Mouse (Mus musculus): Measurements from ENCODE around the gene Dcaf11. TPM values are rescaled to one million over a fixed set of nuclear protein-coding genes. Genes with fewer than 3 reads are reported as not detected.

The Dcaf11 gene
- polyA plus RNA-seq, 1 experiment from 2014 or later: 69.7 TPM

DNA sequence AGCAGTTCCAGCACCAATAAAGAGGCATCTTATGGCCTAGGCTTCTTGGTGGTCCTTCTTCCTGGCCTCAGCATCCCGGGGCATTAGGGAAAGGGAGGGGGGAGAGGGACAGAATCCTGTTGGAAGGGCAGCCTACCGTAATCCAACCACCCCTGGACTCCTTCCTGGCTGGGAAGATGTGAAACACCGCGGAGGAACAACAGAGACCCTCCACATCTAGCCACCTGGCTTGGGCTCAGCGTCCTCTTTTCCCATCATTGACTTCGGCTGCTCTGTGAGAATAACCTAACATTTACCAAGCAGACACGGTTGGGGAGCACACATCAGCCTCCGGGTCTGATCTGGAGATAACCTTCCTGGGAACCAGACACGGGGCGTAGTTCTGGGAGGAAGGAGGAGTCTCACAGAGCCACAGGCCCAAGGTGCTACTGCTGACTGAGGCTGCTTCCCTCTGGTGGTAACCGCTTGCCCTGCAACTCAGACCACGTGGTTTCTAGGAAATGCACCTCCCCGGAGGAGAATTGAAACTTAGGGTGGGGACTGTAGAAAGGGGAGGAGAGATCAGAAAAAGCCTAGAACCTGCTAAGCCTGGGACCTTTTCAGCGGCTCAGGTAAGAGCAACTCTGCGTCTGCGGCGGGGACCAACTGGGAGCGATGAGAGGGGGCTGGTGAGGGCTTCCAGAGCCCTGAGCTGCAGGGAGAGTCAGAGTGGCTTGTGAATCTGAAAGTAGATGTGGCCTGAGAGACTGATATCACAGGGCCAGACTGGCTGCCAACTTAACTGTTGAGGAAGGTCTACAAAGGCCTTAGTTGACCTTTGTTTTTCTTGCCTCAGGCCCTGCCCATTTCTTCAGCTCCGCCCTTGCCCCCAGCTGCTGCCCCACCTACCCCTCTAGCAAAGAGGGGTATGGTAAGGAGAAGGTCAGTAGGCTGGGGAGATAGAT lies 44.1 kb downstream of the Dcaf11 start:
- Histone ChIP-seq H3K27me3 (no peaks in the 10 kb centered on the region), H3K4me3 (replicated peaks) (peak overlapping the region; percentile 33), H3K9me3 (no peaks in the 10 kb centered on the region), H3K4me1 (replicated peaks) (peaks cover 6% of the 10 kb centered on the region), H3K36me3 (peaks cover 82% of the 10 kb centered on the region), H3K4me2 (peak overlapping the region; percentile 57), H3K27ac (peak overlapping the region; percentile 59), H3K9ac (replicated peaks) (peak overlapping the region; percentile 56)
- WGBS: 13% methylated on average over 19 of the region's 19 CpGs
- ATAC-seq (ENCODE audit: insufficient number of reproducible peaks, insufficient read depth, low FRiP score, low TSS enrichment, low read depth): peak; percentile 87

DNA sequence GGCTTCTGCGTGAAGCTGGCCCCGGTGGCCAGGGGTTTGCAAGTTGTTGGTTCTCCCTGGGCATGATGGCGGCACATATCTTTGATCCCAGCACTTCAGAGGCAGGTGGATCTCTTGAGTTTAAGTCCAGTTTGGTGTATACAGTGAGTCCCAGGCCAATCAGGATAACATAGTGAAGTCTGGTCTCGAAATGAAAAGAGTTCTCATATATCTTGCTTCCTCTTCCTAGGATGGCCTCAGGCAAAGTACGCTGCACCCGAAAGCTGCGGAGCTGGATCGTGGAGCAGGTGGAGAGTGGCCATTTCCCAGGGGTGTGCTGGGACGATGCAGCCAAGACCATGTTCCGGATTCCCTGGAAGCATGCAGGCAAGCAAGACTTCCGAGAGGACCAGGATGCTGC lies 45.0 kb downstream of the Dcaf11 start:
- Histone ChIP-seq H3K4me1 (replicated peaks) (peaks cover 6% of the 10 kb centered on the region), H3K4me3 (replicated peaks) (no peak overlapping the region), H3K9ac (replicated peaks) (no peak overlapping the region), H3K36me3 (peaks cover 82% of the 10 kb centered on the region), H3K27me3 (no peaks in the 10 kb centered on the region), H3K27ac (no peak overlapping the region), H3K9me3 (no peaks in the 10 kb centered on the region), H3K4me2 (peak overlapping the region; percentile 57; the same call in 1 of the 2 replicates)
- WGBS: 87% methylated on average over 11 of the region's 11 CpGs
- ATAC-seq (ENCODE audit: insufficient number of reproducible peaks, insufficient read depth, low FRiP score, low TSS enrichment, low read depth): no peak

DNA sequence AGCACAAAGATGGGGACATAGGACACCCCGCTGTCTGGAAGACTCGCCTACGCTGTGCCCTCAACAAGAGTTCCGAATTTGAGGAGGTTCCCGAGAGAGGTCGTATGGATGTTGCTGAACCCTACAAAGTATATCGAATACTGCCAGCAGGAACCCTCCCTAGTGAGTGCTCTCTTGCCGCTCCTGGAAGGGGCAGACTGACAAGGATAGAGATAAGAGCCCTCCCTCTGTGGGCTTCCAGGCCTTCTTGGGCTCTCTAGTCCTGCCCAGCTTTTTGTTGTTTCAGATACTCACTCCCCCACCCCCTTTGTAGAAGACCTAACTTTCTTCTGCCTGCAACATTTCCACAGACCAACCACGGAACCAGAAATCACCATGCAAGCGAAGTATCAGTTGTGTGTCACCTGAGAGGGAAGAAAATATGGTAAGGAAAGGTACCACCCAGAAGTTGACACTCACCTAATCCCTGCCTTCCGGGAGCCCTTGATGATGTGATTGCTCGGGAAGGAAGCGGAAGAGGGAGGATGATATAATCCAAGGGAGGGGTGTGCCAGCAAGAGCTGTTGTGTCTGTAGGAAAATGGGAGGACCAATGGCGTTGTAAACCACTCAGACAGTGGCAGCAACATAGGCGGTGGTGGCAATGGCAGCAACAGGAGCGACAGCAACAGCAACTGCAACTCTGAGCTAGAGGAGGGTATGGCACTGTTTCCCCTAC lies 46.1 kb downstream of the Dcaf11 start:
- no peaks in the 10 kb centered on the region for H3K9me3 ChIP-seq
- no peak overlapping the region for H3K27ac ChIP-seq
- peaks cover 6% of the 10 kb centered on the region for H3K4me1 ChIP-seq (replicated peaks)
- no peak for ATAC-seq (ENCODE audit: insufficient number of reproducible peaks, insufficient read depth, low FRiP score, low TSS enrichment, low read depth)
- no peak overlapping the region for H3K4me2 ChIP-seq
- H3K9ac ChIP-seq (replicated peaks): no peak overlapping the region
- peaks cover 75% of the 10 kb centered on the region for H3K36me3 ChIP-seq
- no peak overlapping the region for H3K4me3 ChIP-seq (replicated peaks)
- no peaks in the 10 kb centered on the region for H3K27me3 ChIP-seq
- 91% methylated on average over 16 of the region's 16 CpGs for WGBS

DNA sequence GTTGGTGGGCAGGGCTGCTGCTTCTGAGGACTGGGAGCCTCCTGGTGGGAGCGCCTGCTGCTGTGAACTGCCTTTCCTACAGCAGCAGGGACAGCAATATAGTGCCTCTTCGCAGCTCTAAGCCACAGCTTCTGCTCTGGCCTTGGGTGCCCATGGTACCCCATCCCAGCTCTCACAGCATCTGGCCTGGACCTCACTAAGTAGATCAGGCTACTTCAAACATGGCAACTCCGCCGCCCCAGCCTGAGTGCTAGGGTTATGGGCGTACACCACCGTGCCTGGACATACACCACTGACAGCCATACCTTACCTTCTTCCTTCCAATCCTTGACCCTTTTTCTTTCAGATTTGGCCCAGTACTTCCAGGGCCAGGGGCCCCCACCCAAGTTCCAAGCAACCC lies 48.5 kb downstream of the Dcaf11 start:
- ATAC-seq (ENCODE audit: insufficient number of reproducible peaks, insufficient read depth, low FRiP score, low TSS enrichment, low read depth): no peak
- no peak overlapping the region for H3K9ac ChIP-seq (replicated peaks)
- WGBS: 96% methylated on average over 6 of the region's 6 CpGs
- no peaks in the 10 kb centered on the region for H3K27me3 ChIP-seq
- H3K36me3 ChIP-seq: peaks cover 51% of the 10 kb centered on the region
- H3K4me2 ChIP-seq: no peak overlapping the region
- no peak overlapping the region for H3K4me3 ChIP-seq (replicated peaks)
- H3K4me1 ChIP-seq (replicated peaks): peaks cover 6% of the 10 kb centered on the region
- no peak overlapping the region for H3K27ac ChIP-seq
- H3K9me3 ChIP-seq: no peaks in the 10 kb centered on the region

DNA sequence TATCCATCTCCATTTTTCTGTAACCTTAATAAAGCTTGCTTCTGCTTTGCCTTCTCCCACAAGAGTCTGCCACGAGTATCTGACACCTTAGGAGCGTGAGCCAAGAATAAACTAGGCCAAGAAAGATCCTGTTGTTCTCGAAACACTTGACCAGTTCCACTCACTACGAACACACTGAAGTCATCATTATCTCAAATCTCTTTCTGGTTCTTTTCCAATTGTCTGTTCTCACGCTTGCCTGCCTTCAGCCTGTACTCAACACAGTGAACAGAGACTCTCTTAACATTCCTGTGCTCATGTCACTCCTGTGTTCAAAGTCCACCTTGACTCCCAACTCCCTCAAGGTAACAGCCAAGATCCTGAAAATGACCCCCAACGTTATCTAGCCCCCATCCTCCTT lies 53.5 kb downstream of the Dcaf11 start:
- ATAC-seq (ENCODE audit: insufficient number of reproducible peaks, insufficient read depth, low FRiP score, low TSS enrichment, low read depth): no peak
- no peak overlapping the region for H3K9ac ChIP-seq (replicated peaks)
- no peaks in the 10 kb centered on the region for H3K27me3 ChIP-seq
- H3K9me3 ChIP-seq: no peaks in the 10 kb centered on the region
- H3K4me3 ChIP-seq (replicated peaks): no peak overlapping the region
- H3K4me1 ChIP-seq (replicated peaks): peaks cover under 1% of the 10 kb centered on the region; the same call in 1 of the 2 replicates
- WGBS: 81% methylated on average over 6 of the region's 6 CpGs
- peaks cover 19% of the 10 kb centered on the region for H3K36me3 ChIP-seq
- no peak overlapping the region for H3K4me2 ChIP-seq
- H3K27ac ChIP-seq: no peak overlapping the region

DNA sequence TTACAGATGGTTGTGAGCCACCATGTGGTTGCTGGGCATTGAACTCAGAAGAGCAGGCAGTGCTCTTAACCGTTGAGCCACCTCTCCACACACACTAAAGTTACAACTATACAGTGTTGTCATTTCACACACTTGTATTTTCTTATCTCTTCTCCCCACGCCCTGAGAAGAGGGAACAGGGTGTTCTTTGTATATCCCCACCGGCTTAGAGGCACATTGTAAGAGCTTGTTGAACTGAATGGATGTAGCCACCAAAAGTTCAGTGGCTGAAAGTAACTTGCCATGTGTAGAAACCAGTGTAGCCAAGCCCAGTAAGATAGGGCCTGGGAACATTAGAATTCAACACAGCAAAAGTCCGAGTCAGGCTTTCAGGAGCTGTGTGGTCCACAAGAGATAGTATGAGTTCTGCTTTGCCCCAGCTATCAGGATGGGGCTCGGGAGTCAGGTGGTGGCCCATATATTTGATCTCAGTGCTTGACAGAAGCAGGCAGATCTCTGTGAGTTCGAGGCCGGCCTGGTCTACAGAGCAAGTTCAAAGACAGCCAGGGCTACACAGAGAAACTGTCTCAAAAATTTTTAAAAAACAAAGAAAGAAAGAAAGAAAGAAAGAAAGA lies 54.9 kb downstream of the Dcaf11 start:
- H3K9ac ChIP-seq (replicated peaks): no peak overlapping the region
- ATAC-seq (ENCODE audit: insufficient number of reproducible peaks, insufficient read depth, low FRiP score, low TSS enrichment, low read depth): no peak
- H3K27me3 ChIP-seq: no peaks in the 10 kb centered on the region
- no peak overlapping the region for H3K4me3 ChIP-seq (replicated peaks)
- H3K4me2 ChIP-seq: no peak overlapping the region
- no peak overlapping the region for H3K27ac ChIP-seq
- no peaks in the 10 kb centered on the region for H3K9me3 ChIP-seq
- whole genome bisulfite sequencing: 81% methylated on average over 7 of the region's 7 CpGs
- peaks cover 6% of the 10 kb centered on the region for H3K36me3 ChIP-seq
- H3K4me1 ChIP-seq (replicated peaks): peaks cover 7% of the 10 kb centered on the region

DNA sequence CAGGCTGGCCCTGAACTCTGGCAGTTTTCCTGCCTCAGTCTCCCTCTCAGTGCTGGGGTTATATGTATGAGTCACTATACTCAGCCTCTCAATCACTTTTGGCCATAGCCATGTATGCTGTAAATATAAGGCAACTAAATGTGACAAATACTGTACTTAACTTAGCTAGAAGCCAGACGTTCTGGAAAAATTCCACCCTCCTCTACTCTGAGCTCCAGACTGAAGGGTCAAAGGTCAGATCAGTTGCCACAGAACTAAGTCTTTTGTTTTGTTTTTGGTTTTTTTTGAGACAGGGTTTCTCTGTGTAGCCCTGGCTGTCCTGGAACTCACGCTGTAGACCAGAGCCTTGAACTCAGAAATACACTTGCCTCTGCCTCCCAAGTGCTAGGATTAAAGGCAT lies 56.1 kb downstream of the Dcaf11 start:
- H3K27me3 ChIP-seq: no peaks in the 10 kb centered on the region
- no peak overlapping the region for H3K4me3 ChIP-seq (replicated peaks)
- no peak overlapping the region for H3K4me2 ChIP-seq
- peaks cover 7% of the 10 kb centered on the region for H3K4me1 ChIP-seq (replicated peaks)
- H3K36me3 ChIP-seq: no peaks in the 10 kb centered on the region
- WGBS: 53% methylated on average over 2 of the region's 2 CpGs
- no peak overlapping the region for H3K9ac ChIP-seq (replicated peaks)
- no peak overlapping the region for H3K27ac ChIP-seq
- no peak for ATAC-seq (ENCODE audit: insufficient number of reproducible peaks, insufficient read depth, low FRiP score, low TSS enrichment, low read depth)
- no peaks in the 10 kb centered on the region for H3K9me3 ChIP-seq

DNA sequence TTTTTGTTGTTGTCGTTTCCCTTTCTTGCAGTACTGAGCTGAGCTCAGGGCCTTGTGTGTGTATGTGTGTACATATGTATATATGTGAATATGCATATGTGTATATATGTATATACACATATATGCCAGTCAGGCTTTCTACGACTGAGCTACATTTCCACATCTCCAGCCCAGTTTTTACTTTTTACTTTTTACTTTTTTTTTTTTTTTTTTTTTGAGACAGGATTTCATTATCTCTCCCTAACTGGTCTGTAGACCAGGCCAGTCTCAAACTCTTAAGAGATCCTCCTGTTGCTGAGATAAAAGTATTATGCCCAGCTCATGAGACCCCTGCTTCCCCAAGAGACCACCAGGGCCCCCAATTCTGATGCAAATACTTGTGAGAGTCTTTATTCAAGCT lies 57.0 kb downstream of the Dcaf11 start:
- 87% methylated on average over 2 of the region's 2 CpGs for WGBS
- H3K4me3 ChIP-seq (replicated peaks): no peak overlapping the region

DNA sequence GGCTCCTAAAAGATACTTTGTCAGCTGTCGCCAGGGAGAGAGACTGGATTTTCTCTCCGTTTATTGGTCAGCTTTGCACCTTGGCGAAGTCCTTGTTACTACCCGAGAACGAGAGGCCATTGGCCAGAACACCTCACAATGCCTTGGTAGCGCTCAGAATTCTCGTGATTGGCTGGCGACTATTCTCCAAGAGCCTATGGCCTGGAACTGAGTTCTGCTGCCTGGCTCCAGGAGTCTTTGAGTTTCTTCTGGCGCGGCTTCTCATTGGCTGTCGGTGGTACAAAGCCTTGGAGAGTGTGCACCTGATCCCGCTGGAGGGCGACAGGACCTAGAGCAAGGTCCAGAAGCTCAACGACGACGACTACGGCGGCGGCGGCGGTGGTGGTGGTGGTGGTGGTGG lies 58.0 kb downstream of the Dcaf11 start, which contains the start of gene Rec8:
TSS of gene Rec8 (plus strand) at position 216 of the 400 bp plus-strand sequence.
- peak; percentile 72 for ATAC-seq (ENCODE audit: insufficient number of reproducible peaks, insufficient read depth, low FRiP score, low TSS enrichment, low read depth)
- Histone ChIP-seq H3K27ac (no peak within 1 kb of the TSS), H3K36me3 (0 out of 2 replicates have a peak, but pooled peaks cover 2% of the 10 kb centered on the region), H3K9ac (replicated peaks) (no peak within 1 kb of the TSS), H3K27me3 (no peaks in the 10 kb centered on the region), H3K9me3 (no peaks in the 10 kb centered on the region), H3K4me1 (replicated peaks) (peaks cover 7% of the 10 kb centered on the region), H3K4me2 (peak within 1 kb of the TSS; percentile 45), H3K4me3 (replicated peaks) (peak within 1 kb of the TSS; percentile 32)
- 15% methylated on average over 21 of the region's 21 CpGs for WGBS

More for the DNA sequence above, 57.0 kb downstream of the Dcaf11 start:
- Histone ChIP-seq H3K4me1 (replicated peaks) (peaks cover 7% of the 10 kb centered on the region), H3K4me2 (no peak overlapping the region), H3K27ac (no peak overlapping the region), H3K9me3 (no peaks in the 10 kb centered on the region), H3K27me3 (no peaks in the 10 kb centered on the region), H3K36me3 (no peaks in the 10 kb centered on the region), H3K9ac (replicated peaks) (no peak overlapping the region)
- ATAC-seq (ENCODE audit: insufficient number of reproducible peaks, insufficient read depth, low FRiP score, low TSS enrichment, low read depth): no peak

DNA sequence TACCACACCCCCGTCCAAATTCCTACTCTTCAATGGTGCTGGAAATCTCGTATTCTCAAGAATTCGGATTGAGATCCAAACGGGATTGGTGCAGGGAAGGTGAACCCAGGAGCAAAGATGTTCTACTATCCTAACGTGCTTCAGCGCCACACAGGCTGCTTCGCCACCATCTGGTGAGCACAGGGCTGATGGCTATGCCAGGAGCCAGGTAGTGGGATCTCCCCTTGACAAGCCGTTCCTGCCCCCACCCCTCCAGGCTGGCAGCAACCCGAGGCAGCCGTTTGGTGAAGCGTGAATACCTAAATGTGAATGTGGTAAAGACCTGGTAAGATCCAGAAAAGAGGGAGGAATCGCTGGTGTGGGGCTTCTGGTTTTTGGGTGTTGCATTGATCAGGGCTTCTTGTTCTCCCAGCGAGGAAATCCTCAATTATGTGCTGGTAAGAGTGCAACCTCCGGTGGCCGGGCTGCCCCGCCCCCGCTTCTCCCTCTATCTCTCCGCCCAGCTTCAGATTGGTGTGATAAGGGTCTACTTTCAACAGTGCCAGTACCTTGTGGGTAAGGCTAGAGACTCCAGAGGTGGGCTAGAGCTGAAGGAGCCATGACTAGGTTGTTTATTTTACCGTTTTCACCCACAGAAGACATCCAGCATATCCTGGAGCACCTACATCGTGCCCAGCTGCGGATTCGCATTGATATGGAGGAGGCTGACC lies 58.8 kb downstream of the Dcaf11 start:
- 47% methylated on average over 22 of the region's 22 CpGs for WGBS
- no peak for ATAC-seq (ENCODE audit: insufficient number of reproducible peaks, insufficient read depth, low FRiP score, low TSS enrichment, low read depth)
- no peak overlapping the region for H3K9ac ChIP-seq (replicated peaks)
- H3K27me3 ChIP-seq: no peaks in the 10 kb centered on the region
- peaks cover 6% of the 10 kb centered on the region; the same call in 1 of the 2 replicates for H3K36me3 ChIP-seq
- no peaks in the 10 kb centered on the region for H3K9me3 ChIP-seq
- no peak overlapping the region for H3K27ac ChIP-seq
- peak overlapping the region; percentile 45 for H3K4me2 ChIP-seq
- peaks cover 7% of the 10 kb centered on the region for H3K4me1 ChIP-seq (replicated peaks)
- H3K4me3 ChIP-seq (replicated peaks): peak overlapping the region; percentile 32

Data from limb, embryonic 12.5 days (tissue).